Mouse (Mus musculus) regulatory T cell (primary cell): ENCODE data around the gene Sptbn4.

Experiments
- in situ Hi-C: fragments of 300-600 bp; cut with MboI, MseI; formaldehyde crosslinking; loops from one replicate; pipeline ENCODE4 v1.15.1; 2025; ENCODE audit warnings: high pct_unique_total_duplicates

Sptbn4 gene

DNA sequence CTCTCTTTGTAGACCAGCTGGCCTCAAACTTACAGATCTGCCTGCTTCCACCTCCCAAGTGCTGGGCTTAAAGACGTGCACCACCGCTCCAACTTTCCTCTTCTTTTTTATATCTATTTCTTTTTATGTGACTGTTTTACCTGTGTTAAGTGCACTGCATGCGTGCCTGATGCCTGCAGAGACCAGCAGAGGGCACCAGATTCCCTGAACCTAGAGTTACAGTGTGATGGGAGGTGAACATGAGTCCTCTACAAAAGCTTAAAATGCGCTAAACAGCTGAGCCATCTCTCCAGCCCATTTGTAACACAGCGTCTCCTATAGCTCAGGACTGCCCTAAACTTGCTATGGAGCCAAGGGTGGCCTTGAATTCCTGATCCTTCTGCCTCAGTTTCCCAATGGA lies 9.9 kb downstream of the Sptbn4 start:
- in situ Hi-C loops, result loop anchor here (5.0 kb wide), 1 partner anchor 85 kb away; the partner anchor contains the start of gene Hipk4

- in situ Hi-C loops, result no loop called here
These were observed 13.7 kb downstream of the Sptbn4 start for GRCm38 (mm10) chr7:27433794-27434193.

GRCm38 (mm10) chr7:27433349-27433748 lies 14.1 kb downstream of the Sptbn4 start:
- in situ Hi-C loops, result no loop called here

GRCm38 (mm10) chr7:27429135-27429534 lies 18.4 kb downstream of the Sptbn4 start:
- in situ Hi-C loops, result no loop called here

GRCm38 (mm10) chr7:27428002-27428401 lies 19.5 kb downstream of the Sptbn4 start:
- in situ Hi-C loops, result no loop called here

GRCm38 (mm10) chr7:27427387-27427786 lies 20.1 kb downstream of the Sptbn4 start:
- in situ Hi-C loops, result no loop called here

- in situ Hi-C loops, result no loop called here
These were observed 23.7 kb downstream of the Sptbn4 start for GRCm38 (mm10) chr7:27423556-27424326.

DNA sequence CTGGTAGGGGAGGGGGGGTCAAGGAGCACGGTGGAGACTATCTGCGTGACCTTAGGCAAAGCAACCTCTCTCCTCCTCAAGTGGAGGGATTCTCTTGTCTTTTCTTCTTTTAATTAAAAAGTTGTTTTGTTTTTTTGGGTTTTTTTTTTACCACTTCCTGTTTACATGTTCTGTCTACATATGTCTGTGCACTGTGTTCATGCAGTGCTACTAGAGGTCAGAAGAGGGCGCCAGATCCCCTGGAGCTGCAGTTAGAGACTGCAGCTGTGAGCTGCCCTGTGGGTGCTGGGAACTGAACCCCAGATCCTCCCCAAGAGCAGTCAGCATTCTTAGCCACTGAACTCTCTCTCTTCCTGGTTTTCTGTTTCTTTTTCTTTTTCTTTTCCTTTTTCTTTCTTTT lies 28.4 kb downstream of the Sptbn4 start:
- in situ Hi-C loops, result no loop called here

GRCm38 (mm10) chr7:27417151-27417550 lies 30.3 kb downstream of the Sptbn4 start:
- in situ Hi-C loops, result no loop called here

DNA sequence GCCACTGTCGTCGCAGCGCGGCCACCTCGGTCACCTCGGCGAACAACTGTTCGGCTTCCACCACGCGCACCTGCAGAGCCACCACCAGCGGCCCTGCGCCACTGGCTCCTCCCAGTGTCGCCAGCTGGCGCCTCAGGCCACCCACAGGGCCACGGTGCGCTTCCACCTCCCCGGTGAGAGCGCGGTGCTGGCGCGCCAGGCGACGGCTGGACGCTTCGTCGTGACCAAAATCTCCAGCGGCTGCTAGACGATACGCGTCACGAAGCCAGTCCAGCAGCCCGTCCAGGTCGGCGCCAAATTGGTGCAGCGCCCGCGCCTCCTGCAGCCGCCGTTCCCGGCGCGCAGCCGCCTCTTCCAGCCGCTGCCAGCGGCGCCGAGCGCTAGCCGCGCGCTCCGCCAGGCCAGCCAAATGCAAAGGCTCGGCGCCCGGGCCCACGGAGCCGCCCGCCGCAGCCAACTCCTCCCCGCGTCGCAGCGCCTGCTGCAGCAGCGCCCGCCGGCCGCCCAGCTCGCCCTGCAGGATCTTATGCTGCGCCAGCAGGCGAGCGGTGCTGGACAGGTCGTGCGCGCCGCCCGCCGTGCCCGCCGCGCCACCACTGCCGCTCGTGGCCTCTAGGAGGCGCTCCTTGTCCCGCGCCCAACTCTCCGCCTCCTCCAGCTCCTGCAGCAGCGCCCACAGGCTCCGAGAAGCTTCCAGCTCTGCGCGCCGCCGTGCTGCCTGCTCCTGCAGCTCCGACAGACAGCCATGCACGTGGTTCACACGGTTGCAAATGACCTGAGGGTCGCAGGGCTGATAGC lies 38.9 kb downstream of the Sptbn4 start:
- in situ Hi-C loops, result no loop called here

- in situ Hi-C loops, result no loop called here
These were observed 39.7 kb downstream of the Sptbn4 start for GRCm38 (mm10) chr7:27407816-27408215.

GRCm38 (mm10) chr7:27406481-27406880 lies 41.0 kb downstream of the Sptbn4 start:
- in situ Hi-C loops, result no loop called here

DNA sequence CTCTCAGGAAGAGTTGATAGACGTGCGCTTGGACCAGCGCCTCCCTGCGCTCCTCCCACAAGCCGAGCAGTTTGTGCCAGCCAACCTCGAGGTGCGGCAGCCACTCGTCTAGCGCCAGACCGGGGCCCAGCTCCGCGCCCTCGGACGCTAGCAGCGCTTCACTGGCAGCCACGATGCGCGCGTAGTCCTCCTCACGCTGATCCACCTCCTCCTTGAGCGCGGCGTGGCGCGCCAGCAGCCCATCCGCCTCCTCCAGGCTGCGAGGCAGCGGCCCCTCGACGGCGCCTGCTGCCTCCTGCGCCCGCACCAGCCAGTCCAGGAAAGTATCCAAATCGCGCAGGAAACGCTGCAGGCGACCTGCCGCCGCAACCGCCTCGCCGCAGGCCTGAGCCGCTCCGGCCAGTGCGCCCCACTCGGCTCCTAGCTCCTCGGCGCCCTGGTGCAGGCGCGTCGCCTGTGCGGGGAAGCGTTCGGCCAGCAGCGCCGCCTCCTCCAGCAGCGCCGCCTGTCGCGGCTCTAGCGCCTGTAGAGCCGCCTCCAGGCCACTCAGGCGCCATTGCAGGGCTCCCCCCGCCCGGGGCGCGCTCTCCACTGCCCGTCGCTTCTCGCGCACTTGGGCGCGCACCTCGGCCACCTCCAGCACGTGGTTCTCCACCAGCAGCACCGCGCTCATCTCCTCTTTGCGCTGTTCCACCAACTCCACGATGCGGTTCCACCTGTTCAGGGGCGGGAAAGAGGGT lies 43.1 kb downstream of the Sptbn4 start:
- in situ Hi-C loops, result no loop called here

GRCm38 (mm10) chr7:27402675-27403074 lies 44.8 kb downstream of the Sptbn4 start:
- in situ Hi-C loops, result no loop called here

DNA sequence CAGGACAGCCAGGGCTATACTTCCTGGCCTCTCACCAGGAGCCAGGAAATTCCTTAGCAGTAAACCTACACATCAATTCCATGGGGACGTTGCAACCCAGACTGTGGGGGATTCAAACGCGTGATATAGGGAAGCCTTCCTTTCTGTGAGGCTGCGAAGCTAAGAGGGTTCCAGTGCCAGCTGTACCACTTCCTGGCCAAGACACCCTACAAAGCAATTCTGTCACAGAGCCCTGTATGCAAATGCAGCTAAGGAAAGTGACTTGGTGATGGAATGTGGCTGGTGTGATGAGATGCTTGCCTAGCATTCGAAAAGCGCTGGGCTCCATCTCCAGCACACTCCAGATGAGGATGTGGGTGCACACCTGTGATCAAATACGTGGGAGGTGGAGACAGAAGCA lies 46.9 kb downstream of the Sptbn4 start:
- in situ Hi-C loops, result no loop called here

DNA sequence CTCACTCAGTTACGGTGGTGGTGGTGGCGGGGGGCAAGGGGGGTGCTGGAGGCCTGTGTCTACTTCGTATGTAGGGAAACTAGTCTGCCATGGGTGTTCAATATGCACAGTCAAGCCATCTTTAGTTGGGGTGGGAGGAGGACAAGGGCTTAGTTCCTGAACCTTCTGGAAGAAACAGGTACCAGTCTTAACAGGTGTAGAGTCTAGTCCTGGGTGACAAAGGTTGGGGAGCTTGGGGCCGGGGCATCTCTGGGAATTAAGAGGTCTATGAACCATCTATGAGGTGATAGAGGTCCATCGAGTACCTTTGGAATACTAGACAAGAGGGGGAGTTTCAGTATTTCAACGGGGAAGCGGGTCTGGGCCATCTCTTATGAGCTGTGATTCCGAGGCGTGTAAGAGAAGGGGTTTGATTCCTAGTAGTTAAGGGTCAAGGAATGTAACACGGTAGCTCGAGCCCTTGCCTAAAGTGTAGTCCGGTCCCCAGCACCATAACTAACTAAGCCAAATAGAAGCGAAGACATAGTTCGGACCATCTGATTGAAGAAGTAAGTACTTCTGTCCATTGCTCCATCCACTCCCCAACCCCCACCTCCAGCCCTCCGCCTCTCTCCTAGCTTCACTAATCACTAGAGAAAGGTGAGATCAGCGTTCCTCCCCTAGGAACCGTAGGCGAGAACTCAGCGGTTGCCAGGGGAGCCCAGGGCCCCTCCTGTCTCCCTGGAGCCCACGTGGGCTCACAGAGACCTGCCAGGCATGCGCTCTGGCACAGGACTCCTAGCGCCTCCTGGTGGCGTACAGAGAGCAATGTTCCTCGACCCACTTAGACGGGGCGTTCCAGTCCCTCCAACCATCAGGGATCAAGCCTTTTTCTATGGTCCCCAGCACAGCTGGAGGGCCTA lies 50.2 kb downstream of the Sptbn4 start:
- in situ Hi-C loops, result no loop called here

DNA sequence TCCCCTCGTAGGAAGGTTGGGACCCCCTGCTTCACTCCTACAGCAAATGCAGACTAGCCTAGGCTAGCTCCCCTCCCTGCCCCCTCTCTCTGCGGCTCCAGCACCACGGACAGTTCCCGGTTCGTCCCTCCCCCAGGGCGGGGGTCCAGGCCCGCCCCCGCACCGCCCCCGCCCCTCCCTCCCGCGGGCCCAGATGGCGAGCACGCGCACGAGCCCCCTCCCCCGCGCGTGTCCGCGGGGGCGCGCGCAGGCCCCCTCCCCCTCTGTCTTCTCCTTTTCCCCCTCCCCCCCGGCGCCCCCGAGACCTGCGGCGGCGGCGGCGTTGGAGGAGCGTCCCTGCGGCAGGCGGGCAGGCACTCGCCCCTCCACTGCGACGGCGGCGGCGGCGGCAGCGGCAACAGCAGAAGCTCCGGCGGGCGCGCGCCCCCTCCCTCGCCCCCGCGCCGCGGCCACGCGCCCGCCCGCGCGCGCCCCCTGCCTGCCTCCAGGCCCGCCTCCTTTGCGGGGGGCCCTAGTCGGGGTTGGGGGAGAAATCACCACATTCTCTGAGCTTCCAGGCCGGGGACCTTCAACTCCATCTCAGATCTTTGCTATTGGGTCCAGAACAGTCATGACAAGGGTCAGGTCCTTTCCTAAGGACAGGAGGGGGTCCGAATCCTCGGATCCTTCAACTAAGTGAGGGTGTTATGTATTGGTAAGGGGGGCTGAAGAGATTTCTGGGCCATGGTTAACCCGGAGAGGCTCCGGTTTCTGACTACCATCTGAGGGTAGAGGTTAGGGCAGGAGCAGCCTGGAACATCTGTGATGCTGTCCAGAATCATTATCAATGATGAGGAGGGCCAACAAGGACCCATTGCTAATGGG lies 51.1 kb downstream of the Sptbn4 start:
- in situ Hi-C loops, result no loop called here

DNA sequence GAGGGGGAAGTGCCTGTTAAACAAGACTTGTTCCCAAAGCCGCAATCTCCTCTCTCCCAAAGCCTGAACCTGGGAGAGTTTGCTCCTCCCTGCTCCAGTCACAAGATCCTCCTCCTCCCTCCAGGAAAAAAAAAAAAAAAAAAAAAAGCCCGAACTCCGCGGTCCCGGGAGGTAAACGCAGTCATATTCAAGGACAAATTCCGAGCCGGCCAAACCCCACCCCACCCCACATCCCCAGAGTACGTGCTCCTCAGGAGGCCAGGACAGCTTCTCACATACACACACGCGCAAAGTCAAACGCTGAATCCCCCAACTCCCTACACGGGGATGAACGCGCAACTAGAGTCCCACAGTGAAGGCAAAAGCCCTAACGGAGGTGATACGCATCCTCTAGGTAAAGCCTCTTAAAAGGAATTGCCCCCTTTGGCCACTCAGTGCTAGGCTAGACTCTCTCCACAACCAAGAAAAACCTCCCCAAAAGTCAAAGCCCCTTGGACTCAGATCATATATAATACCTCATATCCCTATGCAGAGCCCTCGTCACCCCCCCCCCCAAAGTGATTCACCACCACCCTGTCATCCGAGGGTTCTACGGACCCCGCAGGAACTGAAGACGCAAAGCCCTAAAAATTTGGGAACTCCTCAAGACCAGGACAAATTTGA lies 51.8 kb downstream of the Sptbn4 start:
- in situ Hi-C loops, result no loop called here

DNA sequence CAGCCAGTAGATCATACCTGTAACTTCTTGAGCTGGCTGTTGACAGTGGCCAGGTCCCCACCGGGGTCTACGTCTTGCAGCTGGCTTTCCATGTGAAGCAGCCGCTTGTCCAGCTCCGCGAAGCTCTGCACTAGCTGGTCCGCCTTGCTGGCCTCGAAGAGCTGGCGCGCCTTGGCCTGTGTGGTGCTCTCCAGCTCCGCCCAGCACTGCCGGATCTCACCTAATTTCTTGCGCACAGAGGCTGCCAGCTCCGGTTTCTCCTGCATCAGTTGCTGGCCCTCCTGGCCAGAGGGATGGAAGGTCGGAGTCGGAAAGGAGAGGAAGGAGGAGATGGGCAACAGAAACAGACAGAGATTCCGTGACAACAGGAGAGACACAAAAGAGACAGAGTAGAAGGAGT lies 56.1 kb downstream of the Sptbn4 start:
- in situ Hi-C loops, result no loop called here

DNA sequence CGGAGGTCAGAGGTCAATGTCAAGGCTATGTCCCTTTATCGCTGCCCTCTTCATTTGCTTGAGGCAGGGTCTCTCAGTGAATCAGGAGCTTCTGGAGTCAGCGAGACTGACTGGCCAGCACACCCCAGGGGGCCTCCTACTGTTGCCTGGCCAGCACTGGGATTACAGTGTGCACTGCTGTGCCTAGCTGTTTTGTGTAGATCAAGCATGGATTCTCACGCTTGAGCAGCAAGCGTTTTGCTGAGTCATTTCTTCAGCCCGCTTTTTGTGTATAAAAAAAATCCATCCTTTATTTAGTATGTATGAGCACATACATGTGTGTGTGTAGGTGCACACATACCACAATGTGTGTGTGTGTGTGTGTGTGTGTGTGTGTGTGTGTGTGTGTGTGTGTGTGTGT lies 58.3 kb downstream of the Sptbn4 start:
- in situ Hi-C loops, result no loop called here
